Mouse (Mus musculus) gastrocnemius, adult 2 months (tissue): Measurements from ENCODE around the gene Rmnd5b. TPM values are rescaled to one million over a fixed set of nuclear protein-coding genes. Genes with fewer than 3 reads are reported as not detected.

Experiments
- DNase-seq: peaks from one replicate; pipeline ENCODE4 v3.0.0; 2022
- H3K27ac ChIP-seq: fragments of 200-600 bp; 2 replicates; pipeline ENCODE4 v1.8.1; 2022; ENCODE audit warnings: mild to moderate bottlenecking
- H3K4me3 ChIP-seq: fragments of 200-600 bp; 2 replicates; pipeline ENCODE4 v1.8.1; 2022; ENCODE audit warnings: mild to moderate bottlenecking, moderate library complexity
- CTCF ChIP-seq: fragments of 200-600 bp; IDR thresholded peaks from 2 replicates; pipeline ENCODE4 v1.8.1; 2022; ENCODE audit warnings: antibody characterized with exemption, mild to moderate bottlenecking, moderate library complexity
- intact Hi-C: fragments of 180-260 bp; cut with DNase I; formaldehyde crosslinking; loops from one replicate; pipeline ENCODE4 v1.15.1; 2025
- total RNA-seq, 2 experiments: library from RNA; stranded (reverse); gene quantifications; 2 replicates each; pipeline ENCODE4 v1.2.3; 2021

Rmnd5b gene
- total RNA-seq, 2 experiments from 2014 or later = 11.4 to 11.6 TPM

DNA sequence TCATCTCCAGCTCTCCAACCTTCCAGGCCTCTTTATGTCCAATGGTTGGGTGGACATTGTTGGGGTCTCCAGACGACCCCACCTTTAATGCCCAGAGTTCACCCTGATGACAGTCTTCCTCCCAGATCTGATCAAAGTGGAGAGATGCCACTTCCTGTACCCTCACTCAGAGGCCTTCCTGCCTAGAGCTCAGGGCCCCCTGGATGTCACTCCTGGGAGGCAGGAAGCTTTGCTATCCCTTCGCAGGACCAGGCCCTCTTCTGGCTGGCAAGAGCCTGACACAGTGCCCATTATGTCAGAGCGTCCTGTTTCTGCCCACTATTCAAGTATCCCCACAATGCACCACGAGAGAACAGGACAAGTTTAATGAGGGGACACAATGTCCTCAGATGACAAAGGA is 56.7 kb downstream of the Rmnd5b start:
- intact Hi-C loops = no loop called here
- DNase-seq = no peak
- no peak for TF ChIP-seq CTCF
- Histone ChIP-seq H3K27ac (no peak overlapping the region), H3K4me3 (no peak overlapping the region)

DNA sequence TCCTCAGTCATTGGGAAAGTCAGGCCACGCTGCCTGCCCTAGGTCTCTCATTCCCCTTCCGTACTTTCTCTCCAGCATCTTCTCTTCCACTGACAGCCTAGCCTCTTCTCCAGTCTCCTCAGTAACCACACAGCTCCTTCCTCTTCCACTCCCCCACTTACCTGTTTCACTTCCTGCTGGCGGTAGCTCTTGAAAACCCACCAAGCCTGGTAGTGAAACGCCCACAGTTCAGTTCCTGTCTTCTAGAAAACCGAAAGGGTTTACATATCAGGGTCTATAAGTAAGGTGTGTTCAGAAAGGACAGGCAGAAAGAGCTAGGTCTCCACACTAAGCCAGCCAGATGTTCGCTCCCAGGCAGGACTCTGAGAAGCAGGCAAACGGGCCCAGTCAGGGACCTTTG is 58.1 kb downstream of the Rmnd5b start:
- no peak overlapping the region for H3K4me3 ChIP-seq
- no peak overlapping the region for H3K27ac ChIP-seq
- TF ChIP-seq CTCF = no peak
- no peak for DNase-seq
- intact Hi-C loops = no loop called here

DNA sequence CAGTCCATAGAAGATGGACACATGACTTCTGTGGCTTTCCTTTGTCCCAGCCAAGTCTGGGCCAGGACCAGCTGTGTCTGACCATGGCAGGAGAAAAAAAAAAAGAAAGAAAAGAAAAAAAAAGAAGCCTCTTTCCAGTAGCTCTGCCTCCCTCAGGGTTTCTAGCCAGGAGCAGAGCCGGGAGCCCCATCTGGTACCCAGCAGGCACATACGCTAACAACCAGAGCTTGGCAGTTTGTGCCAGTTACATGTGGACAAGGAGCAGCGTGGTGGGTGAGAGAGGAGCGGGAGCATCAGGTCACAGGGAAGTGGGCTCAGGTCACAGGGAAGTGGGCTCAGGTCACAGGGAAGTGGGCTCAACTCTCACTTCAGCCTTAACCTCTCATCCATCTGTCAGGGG is 59.2 kb downstream of the Rmnd5b start:
- H3K4me3 ChIP-seq = no peak overlapping the region
- intact Hi-C loops = no loop called here
- H3K27ac ChIP-seq = no peak overlapping the region
- no peak for TF ChIP-seq CTCF
- DNase-seq = no peak

Other genes with a start within 250 kb of the Rmnd5b start
- 10 to 100 TPM; 15.5 to 15.8 TPM for gene Phykpl, start 51.1 kb downstream of the Rmnd5b start, total RNA-seq
- 100 to 1,000 TPM in 1 of 2 experiments, 10 to 100 TPM in 1; 95.0 to 112 TPM for gene Hnrnpab, start 29.0 kb downstream of the Rmnd5b start, total RNA-seq
- 10 to 100 TPM; 24.9 to 25.7 TPM for gene Nhp2, start 16.2 kb downstream of the Rmnd5b start, total RNA-seq
- 1 to 10 TPM; 2.7 to 4.2 TPM for gene N4bp3, start 14.9 kb upstream of the Rmnd5b start, total RNA-seq
- under 1 TPM; 0.20 to 0.31 TPM for gene D930048N14Rik, start 15.1 kb upstream of the Rmnd5b start, total RNA-seq
- gene 0610009B22Rik, start 53.0 kb upstream of the Rmnd5b start, total RNA-seq = 10 to 100 TPM; 42.1 to 43.2 TPM
- gene Sec24a, start 127.7 kb upstream of the Rmnd5b start, total RNA-seq = 10 to 100 TPM; 41.1 to 56.0 TPM
- gene Sar1b, start 127.8 kb upstream of the Rmnd5b start, total RNA-seq = 100 to 1,000 TPM; 439 to 509 TPM
- 1 to 10 TPM; 7.8 to 7.9 TPM for gene Jade2, start 221.8 kb upstream of the Rmnd5b start, total RNA-seq